Mouse (Mus musculus) R1 (cell line): ENCODE data around the gene Dctn2.

Experiments used
- DNase-seq: peaks from one replicate; pipeline ENCODE4 v3.0.0-alpha.2; 2018; ENCODE audit warnings: low read depth, low spot score

Gene Dctn2

GRCm38 (mm10) chr10:127266112-127267091 is at the start of gene Dctn2:
Gene Dctn2 (plus strand): TSS chr10:127266368.
- peak; percentile 98 for DNase-seq

DNA sequence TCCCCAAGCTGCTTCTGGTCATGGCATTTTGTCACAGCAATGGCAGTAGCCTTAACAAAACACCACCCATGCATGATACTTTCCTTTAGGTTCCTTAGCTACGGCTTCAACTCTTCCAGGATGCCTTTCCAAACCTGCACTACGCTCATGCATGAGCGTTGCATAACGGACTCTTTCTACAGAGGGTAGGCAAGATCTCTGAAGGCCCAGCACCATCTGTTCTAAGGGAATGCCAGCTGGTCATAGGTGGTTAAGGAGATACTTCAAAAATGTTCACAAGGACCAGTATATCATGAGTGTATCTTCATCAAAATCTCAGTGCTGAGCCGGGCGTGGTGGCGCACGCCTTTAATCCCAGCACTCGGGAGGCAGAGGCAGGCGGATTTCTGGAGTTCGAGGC is 49.7 kb upstream of the Dctn2 start:
- no peak for DNase-seq

DNA sequence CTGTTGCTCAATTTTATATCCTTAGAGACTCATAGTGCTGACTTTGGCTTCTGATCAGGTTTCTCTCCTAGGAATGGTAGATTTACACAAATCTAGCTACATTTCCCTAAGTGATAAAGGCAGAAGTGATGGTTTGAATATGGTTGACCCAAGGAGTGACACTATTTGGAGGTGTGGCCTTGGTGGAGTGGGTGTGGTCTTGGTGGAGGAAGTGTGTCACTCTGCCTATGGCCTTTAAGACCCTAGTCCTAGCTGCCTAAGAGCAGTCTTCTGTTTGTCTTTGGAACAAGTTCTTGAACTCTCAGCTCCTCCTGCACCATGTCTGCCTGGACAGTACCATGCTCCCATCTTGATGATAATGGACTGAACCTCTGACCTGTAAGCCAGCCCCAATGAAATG is 49.0 kb upstream of the Dctn2 start:
- DNase-seq, result no peak

GRCm38 (mm10) chr10:127218339-127218738 is 47.8 kb upstream of the Dctn2 start:
- no peak for DNase-seq

- peak; percentile 91 for DNase-seq
These were observed 41.0 kb upstream of the Dctn2 start for GRCm38 (mm10) chr10:127225213-127225612.

DNA sequence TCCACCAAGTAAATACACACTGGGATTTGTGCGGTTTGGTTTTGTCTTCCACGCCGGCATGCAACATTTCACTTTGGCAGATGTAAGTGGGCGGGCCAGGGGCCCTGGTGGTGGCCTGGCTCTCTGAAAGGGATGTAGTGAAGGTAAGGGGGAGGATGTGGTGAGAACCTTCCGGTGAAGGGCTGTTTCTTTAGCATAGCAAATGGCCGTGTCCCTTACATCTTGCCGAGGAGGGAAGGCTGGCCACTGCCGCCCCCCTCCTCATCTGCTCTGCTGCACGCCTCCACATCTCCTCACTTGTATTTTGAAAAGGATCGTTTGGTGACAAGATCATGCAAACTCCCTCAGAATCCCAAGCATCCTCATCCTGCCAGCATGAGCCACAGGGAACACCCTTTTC is 40.4 kb upstream of the Dctn2 start:
- peak; percentile 48 for DNase-seq

DNA sequence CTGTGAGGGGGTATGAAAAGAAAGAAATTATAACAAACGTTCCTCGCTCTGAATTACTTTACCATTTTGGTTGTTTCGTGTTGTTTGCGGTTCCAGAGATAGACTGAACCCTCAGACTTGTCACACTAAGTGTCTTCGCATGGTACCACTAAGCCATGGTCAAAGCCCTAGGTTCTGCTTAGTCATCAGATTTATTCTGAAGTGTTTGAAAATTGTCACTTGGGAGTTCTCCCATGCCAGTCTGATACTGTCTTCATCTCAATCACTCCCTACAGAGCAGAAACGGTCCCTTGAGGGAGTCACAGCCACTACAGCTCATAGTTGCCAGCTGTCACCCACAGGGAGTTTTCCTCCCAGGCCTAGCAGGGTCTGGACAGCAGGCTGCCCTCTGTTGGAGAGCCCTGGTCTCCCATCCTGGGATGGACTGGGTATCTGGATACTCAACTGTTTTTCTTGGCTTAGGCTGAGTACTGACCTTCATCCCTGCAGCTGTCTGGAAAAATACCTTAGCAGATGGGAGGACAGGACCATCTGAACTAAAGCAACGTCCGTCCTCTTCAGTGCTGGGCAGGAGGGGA is 39.8 kb upstream of the Dctn2 start:
- DNase-seq, result no peak

GRCm38 (mm10) chr10:127227163-127227562 is 39.0 kb upstream of the Dctn2 start:
- no peak for DNase-seq

DNA sequence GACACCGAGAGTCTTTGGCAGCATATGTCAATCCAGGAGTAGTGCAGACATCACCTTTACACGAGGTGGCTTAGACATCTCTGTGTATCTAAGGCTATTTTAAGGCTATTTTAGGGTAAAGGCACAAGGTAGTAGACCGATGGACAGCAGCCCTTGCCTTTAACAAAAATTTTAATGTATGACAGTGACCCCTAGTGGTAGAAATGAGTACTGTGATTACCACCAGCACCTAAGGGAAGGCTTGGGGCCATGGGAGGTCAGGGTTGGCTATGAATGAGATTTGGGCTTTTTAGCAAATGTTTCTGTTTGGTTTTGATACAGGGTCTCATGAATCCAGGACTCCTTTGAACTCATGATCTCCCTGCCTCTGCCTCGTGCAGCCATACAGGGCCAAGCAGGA is 37.3 kb upstream of the Dctn2 start:
- peak; percentile 74 for DNase-seq

DNA sequence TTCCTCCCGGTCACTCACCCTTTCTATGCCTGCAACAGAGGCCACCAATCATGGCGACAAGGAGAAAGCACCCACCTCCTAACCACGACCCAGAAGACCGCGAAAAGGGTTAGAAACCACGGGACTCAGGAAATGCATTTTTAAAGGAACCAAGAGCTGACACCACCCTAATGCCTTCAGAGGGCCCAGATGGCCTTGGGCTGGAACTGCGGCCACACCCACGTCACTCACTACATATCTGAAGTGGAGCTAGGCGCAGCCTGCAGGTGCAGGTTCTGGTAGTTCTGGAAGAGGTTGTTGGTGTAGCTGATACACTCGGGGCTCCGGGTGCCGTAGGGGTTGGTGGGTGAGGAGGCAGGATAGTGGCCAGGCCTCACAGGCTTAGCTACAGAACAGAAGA is 35.5 kb upstream of the Dctn2 start:
- peak; percentile 50 for DNase-seq

DNA sequence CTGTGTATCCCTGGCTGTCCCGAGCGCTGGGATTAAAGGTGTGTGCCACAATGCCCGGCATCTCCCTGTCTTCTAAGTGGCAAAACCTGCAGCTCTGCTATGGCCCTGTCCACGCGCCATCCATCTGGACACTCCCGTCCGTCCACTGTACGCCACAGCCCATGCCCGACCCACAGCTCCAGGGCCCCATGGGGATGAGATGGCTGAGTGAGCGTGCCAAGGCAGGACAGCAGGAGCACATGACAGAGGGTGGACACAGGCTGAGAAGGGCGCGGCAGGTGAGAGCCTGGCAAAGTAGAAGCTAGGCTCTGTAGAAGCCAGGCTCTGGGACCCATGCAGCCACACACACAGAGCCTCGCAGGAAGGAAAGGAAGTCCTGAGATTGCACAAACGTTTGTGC is 34.4 kb upstream of the Dctn2 start:
- DNase-seq, result no peak

DNA sequence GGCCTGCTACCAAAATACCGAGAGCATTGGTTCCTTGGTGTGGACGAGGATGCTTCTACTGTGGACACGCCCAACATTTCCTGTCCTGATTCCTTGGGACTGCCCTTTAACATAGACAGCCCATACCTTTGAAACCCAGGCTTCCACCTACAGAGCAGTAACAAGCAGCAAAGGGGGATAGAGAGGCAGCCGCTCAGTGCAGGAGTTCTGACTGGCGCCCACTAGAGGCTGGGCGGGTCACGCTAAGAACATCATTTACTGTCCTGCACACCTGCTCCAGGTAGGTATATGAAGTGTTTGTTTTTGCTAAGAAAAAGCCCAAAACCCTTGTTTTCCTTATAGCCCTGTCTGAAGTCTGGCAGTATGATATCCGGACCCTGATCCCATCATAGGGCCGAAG is 33.0 kb upstream of the Dctn2 start:
- peak; percentile 82 for DNase-seq

DNA sequence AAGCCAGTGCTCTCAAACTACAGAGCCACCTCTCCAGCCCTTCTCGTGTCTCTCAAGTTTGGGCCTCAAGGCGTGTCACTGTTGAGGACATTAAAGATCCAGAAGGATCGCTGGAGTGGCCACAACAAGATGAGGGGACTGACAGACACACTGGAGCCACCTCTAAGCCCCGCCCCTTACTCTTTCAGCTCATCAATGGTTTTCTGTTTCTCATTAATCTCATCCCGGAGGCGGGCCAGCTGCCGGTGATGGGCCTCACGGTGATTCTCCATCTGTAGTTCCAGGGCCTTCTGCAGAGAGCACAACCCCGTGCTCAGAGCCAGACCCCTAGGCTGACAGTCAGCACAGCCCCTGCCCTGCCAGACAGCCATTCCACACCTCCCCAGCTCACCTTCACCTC is 29.6 kb upstream of the Dctn2 start:
- no peak for DNase-seq

GRCm38 (mm10) chr10:127238241-127238824 is 27.8 kb upstream of the Dctn2 start:
- DNase-seq, result peak; percentile 91

GRCm38 (mm10) chr10:127250810-127251209 is 15.4 kb upstream of the Dctn2 start:
- DNase-seq, result no peak

DNA sequence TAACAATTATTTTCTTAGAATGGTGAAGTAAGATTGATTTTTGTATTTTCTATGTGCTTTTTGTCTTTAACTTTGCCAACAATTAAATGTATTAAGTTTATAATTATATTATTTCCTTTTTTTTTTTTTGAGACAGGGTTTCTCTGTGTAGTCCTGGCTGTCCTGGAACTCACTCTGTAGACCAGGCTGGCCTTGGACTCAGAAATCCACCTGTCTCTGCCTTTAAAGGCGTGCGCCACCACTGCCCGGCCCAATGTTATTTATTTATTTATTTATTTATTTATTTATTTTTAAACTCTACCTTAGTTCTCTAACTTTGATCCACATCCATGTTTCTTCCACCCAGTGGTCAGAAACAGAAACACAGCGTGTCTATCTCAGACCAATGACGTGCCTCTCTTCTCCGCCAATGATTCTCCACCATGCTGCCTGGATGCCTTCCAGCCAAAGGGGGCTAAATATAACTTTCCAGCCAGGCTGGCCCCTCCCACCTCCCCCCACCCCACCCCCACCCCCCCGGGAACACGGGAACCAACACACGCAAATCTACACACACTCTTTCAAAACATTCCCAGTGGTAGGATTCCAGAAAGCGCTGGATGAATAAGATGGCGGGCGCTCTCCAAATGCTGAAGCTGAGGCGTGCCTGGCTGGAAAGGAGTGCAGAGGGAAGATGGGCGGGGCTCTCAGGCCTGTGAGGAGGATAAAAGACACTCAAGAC is 10.4 kb upstream of the Dctn2 start:
- DNase-seq, result peak; percentile 92

DNA sequence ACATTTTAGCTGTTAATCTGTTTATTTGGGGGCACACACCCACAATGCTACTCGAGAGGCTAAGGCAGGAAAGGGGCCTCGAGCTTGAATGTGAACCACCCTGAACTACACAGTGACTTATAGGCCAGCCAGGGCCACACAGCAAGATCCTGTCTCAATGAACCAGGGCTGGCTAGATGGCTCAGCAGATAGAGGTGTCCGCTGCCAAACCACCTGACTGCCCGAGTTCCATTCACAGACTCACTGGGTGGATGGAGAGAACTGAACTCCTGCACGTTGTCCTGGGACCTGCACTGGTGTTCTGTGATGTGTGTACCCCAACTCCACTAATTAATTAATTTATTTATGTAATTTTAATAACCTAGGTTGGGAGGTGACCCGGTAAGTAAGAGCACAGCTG is 8.4 kb upstream of the Dctn2 start:
- DNase-seq, result no peak

DNA sequence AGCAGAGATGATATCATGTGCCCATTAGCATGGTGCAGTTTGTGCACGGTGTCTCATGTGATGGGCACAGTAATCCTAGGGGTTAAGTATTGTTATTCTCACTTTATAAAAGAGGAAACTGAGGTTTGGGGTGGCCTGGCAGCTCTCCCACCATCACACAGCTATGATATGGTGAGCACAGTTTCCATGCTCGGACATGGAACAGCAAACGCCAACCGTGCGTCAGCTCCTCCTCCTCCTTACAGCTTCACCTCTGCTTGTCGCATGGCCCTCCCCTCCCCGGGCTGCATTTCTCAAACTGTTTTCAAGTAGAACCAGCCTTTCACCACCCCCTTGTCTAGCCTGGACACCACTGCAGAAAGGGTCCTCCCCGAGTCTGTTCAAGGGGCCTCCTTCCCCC is 7.7 kb upstream of the Dctn2 start:
- no peak for DNase-seq

DNA sequence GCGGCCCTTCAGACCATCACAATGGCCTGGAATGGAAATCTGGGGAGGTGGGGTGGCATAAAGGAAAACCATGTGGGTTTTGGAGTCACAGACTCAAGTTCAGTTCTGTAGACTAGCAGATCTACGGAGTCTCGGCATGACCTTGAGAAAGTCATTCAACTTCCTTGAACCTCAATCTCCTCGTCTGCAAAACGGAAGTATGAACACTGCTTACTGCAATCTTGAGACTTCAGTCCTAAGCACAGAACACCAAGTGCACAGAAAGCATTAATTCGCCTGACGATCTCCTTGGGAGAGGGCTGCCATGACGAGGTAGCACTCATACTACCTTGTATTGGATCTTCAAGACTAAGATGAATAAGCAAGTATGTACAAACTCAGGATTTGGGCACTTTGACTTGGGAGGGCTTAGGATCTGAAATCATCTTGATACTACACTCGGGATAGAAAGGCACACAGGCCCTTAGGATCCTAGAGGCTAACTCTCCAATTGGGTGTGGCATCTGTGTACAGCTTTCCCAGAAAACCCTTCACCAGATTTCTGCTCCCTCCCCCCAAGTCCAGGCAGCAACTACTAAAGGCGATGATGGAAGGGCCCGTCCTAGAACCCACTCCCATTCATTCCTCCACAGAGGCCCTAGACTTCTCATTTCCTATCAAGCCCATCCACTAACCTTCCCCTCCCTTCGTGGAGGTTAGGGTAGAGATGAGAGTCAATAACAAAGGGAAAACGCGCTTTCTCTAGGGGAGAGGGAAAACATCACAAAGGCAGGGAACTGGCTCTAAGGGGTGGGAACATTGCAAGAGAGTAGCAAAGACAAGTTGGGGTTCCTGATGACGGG is 4.2 kb upstream of the Dctn2 start:
- DNase-seq, result peak; percentile 47

GRCm38 (mm10) chr10:127262548-127263398 is 3.4 kb upstream of the Dctn2 start, which contains the start of gene Kif5a:
Gene Kif5a (minus strand): TSS chr10:127263348.
- DNase-seq, result peak; percentile 41
